In genomic region chr4:9055876-9056275, GRCm38 (mm10) we compare ENCODE assay signal across 20 mouse cellular contexts.
DNase-seq lines count a peak whose midpoint lies in the region; ATAC-seq lines count a peak whose summit lies in the region.
"Had no signal": no experiment of that assay in that cellular context is flagged by ENCODE, and none has a peak within 500 bp of the region (broad histone marks: within the 10 kb centered on the region; RNA-seq: fewer than 3 reads in every experiment).

No protein-coding gene starts in this region.

- no peaks in the 10 kb centered on the region for H3K27me3 ChIP-seq in forebrain, embryonic 10.5 days (ENCODE audit: poor library complexity, severe bottlenecking)
- H3K27me3 ChIP-seq in forebrain, embryonic 15.5 days: no peaks in the 10 kb centered on the region
- H3K27me3 ChIP-seq: embryonic facial prominence, embryonic 15.5 days; heart, embryonic 15.5 days; hindbrain, embryonic 12.5 days; liver, embryonic 13.5 days; lung, embryonic 15.5 days; Patski had no signal

- DNase-seq in forebrain, embryonic 10.5 days (ENCODE audit: extremely low spot score, low spot score): no peak
- peak; percentile 28 for DNase-seq in left cerebral cortex, postnatal 4 days
- no peak for DNase-seq in left cerebral cortex, adult 9 months (ENCODE audit: low spot score in 2 of 2)
- DNase-seq in NIH3T3 (ENCODE audit: low read depth): peak; percentile 11
- DNase-seq in cerebellum, postnatal 25 days: peak; percentile 30 to 48
- no peak for DNase-seq in spleen, postnatal 36 days (ENCODE audit: low spot score in 2 of 2)
- DNase-seq: adrenal gland, adult 8-10 months; gastrocnemius, postnatal 14 days; heart, adult 2 months; kidney, adult 9 months; liver, embryonic 13.5 days; lung, postnatal 4 days; thymus, postnatal 36 days had no signal

- no peaks in the 10 kb centered on the region for H3K36me3 ChIP-seq in forebrain, embryonic 10.5 days (replicated peaks)
- H3K36me3 ChIP-seq in forebrain, embryonic 15.5 days: no peaks in the 10 kb centered on the region
- H3K36me3 ChIP-seq: embryonic facial prominence, embryonic 15.5 days; heart, embryonic 15.5 days; hindbrain, embryonic 12.5 days; limb, embryonic 13.5 days; liver, embryonic 13.5 days; lung, embryonic 15.5 days had no signal

- no peak overlapping the region for H3K9ac ChIP-seq in forebrain, embryonic 15.5 days (replicated peaks)
- H3K9ac ChIP-seq: embryonic facial prominence, embryonic 15.5 days; heart, embryonic 15.5 days; hindbrain, embryonic 12.5 days; limb, embryonic 13.5 days; liver, embryonic 13.5 days; lung, embryonic 15.5 days had no signal

- H3K4me1 ChIP-seq in forebrain, embryonic 10.5 days: peaks cover 51% of the 10 kb centered on the region
- peaks cover 7% of the 10 kb centered on the region for H3K4me1 ChIP-seq in forebrain, embryonic 15.5 days
- H3K4me1 ChIP-seq: embryonic facial prominence, embryonic 15.5 days; liver, embryonic 13.5 days; lung, embryonic 15.5 days had no signal

- no peaks in the 10 kb centered on the region for H3K9me3 ChIP-seq in forebrain, embryonic 10.5 days
- no peaks in the 10 kb centered on the region for H3K9me3 ChIP-seq in forebrain, embryonic 15.5 days
- H3K9me3 ChIP-seq: embryonic facial prominence, embryonic 15.5 days; heart, embryonic 15.5 days; hindbrain, embryonic 12.5 days; limb, embryonic 13.5 days; liver, embryonic 13.5 days; lung, embryonic 15.5 days had no signal

- H3K4me3 ChIP-seq in forebrain, embryonic 10.5 days: no peak overlapping the region
- H3K4me3 ChIP-seq in forebrain, embryonic 15.5 days: no peak overlapping the region
- H3K4me3 ChIP-seq: embryonic facial prominence, embryonic 15.5 days; heart, adult 2 months; heart, embryonic 15.5 days; hindbrain, embryonic 12.5 days; limb, embryonic 13.5 days; liver, embryonic 13.5 days; lung, embryonic 15.5 days had no signal

- 83% methylated on average over 4 of the region's 4 CpGs for WGBS in forebrain, embryonic 10.5 days
- WGBS in forebrain, embryonic 15.5 days: 76% methylated on average over 4 of the region's 4 CpGs

- peak overlapping the region; percentile 44; the same call in 1 of the 2 replicates for H3K27ac ChIP-seq in forebrain, embryonic 10.5 days
- no peak overlapping the region for H3K27ac ChIP-seq in forebrain, embryonic 15.5 days (replicated peaks)
- H3K27ac ChIP-seq: embryonic facial prominence, embryonic 15.5 days; heart, adult 2 months; heart, embryonic 15.5 days; hindbrain, embryonic 12.5 days; limb, embryonic 13.5 days; liver, embryonic 13.5 days; lung, embryonic 15.5 days had no signal

- no peak for ATAC-seq in forebrain, embryonic 15.5 days (replicated peaks)
- ATAC-seq: Patski had no signal

- H3K4me2 ChIP-seq in forebrain, embryonic 15.5 days (replicated peaks): no peak overlapping the region
- H3K4me2 ChIP-seq: embryonic facial prominence, embryonic 15.5 days; heart, embryonic 15.5 days; hindbrain, embryonic 12.5 days; limb, embryonic 13.5 days; liver, embryonic 13.5 days; lung, embryonic 15.5 days had no signal

- intact Hi-C loops in left cerebral cortex, postnatal 4 days (cut with DNase I): no loop called here

Comparison
In these comparisons a context has a peak if more than half of its experiments do, and no peak if none do; other contexts are left out.
1. DNase-seq: peak in left cerebral cortex, postnatal 4 days (single experiment), NIH3T3 (single experiment) and cerebellum, postnatal 25 days (2 of 2); none in forebrain, embryonic 10.5 days (single experiment), left cerebral cortex, adult 9 months (0 of 2) and spleen, postnatal 36 days (0 of 2).